Mouse (Mus musculus) heart, embryonic 13.5 days (tissue): Measurements from ENCODE around the gene Olfr1100. TPM values are rescaled to one million over a fixed set of nuclear protein-coding genes. Genes with fewer than 3 reads are reported as not detected.

Source experiments
- ATAC-seq: fragments of 200-750 bp; cut with Nextera tagmentation; 2 replicates; pipeline ENCODE4 v1.8.0; 2017; ENCODE audit warnings: moderate TSS enrichment; ENCODE audit not compliant: insufficient number of reproducible peaks, low FRiP score, low TSS enrichment; ENCODE audit errors: extremely low read depth
- H3K27ac ChIP-seq: fragments of 300-500 bp; sonication (generic); replicated peaks from 2 replicates; pipeline ENCODE4 v1.5.1; 2015; ENCODE audit warnings: moderate library complexity, mild to moderate bottlenecking, inconsistent platforms
- H3K27me3 ChIP-seq: fragments of 300-500 bp; sonication (generic); replicated peaks from 2 replicates; pipeline ENCODE4 v1.6.1; 2015; ENCODE audit warnings: mild to moderate bottlenecking, inconsistent platforms
- H3K36me3 ChIP-seq: fragments of 300-500 bp; sonication (generic); 2 replicates; pipeline ENCODE4 v1.6.1; 2015; ENCODE audit warnings: mild to moderate bottlenecking, inconsistent platforms
- H3K4me1 ChIP-seq: fragments of 300-500 bp; sonication (generic); 2 replicates; pipeline ENCODE4 v1.6.1; 2015; ENCODE audit warnings: inconsistent platforms
- H3K4me2 ChIP-seq: fragments of 300-500 bp; sonication (generic); 2 replicates; pipeline ENCODE4 v1.6.1; 2015; ENCODE audit warnings: inconsistent platforms, mild to moderate bottlenecking, moderate library complexity
- H3K4me3 ChIP-seq: fragments of 300-500 bp; sonication (generic); 2 replicates; pipeline ENCODE4 v1.5.1; 2015; ENCODE audit warnings: moderate library complexity, mild to moderate bottlenecking, inconsistent platforms
- H3K9ac ChIP-seq: fragments of 300-500 bp; sonication (generic); 2 replicates; pipeline ENCODE4 v1.6.1; 2015; ENCODE audit warnings: inconsistent platforms, mild to moderate bottlenecking, moderate library complexity
- H3K9me3 ChIP-seq: fragments of 300-500 bp; sonication (generic); 2 replicates; pipeline ENCODE4 v1.6.1; 2016; ENCODE audit warnings: inconsistent platforms
- WGBS: fragments of 180-500 bp; shearing (Covaris S2); methylation state at CpG from one replicate; pipeline ENCODE4 v1.1.7; 2015; ENCODE audit warnings: mixed read lengths; 5-methylcytosine and 5-hydroxymethylcytosine counted together
- polyA plus RNA-seq: library from polyadenylated mRNA; unstranded; fragments of >200 nt; fragmentation: Nextera tagmentation; extraction: Ambion mirVana; gene quantifications from 2 replicates; pipeline ENCODE4 v1.2.1, GENCODE M21; 2015

Olfr1100 gene
- not detected in 2 replicates for polyA plus RNA-seq

GRCm38 (mm10) chr2:86979854-86980253 is at the start of gene Olfr1100:
Gene Olfr1100 (minus strand): TSS chr2:86979954.
- no peak within 1 kb of the TSS for H3K9ac ChIP-seq
- H3K4me1 ChIP-seq, result no peaks in the 10 kb centered on the region
- H3K27ac ChIP-seq, result no peak within 1 kb of the TSS
- no peaks in the 10 kb centered on the region for H3K36me3 ChIP-seq
- no peaks in the 10 kb centered on the region for H3K9me3 ChIP-seq
- 70% methylated on average over 3 of the region's 3 CpGs for WGBS
- H3K4me2 ChIP-seq, result no peak within 1 kb of the TSS
- H3K4me3 ChIP-seq, result no peak within 1 kb of the TSS
- no peak for ATAC-seq
- no peaks in the 10 kb centered on the region for H3K27me3 ChIP-seq

GRCm38 (mm10) chr2:87026980-87027379 is 47.2 kb upstream of the Olfr1100 start, which contains the start of gene Olfr1104:
Gene Olfr1104 (minus strand): TSS chr2:87027080.
- ATAC-seq, result no peak

GRCm38 (mm10) chr2:86998098-86998497 is 18.3 kb upstream of the Olfr1100 start, which contains the start of gene Olfr1102:
Gene Olfr1102 (plus strand): TSS chr2:86998398.
- H3K36me3 ChIP-seq, result no peaks in the 10 kb centered on the region
- H3K9me3 ChIP-seq, result peaks cover 2% of the 10 kb centered on the region; the same call in 1 of the 2 replicates
- H3K4me3 ChIP-seq, result no peak within 1 kb of the TSS
- no peaks in the 10 kb centered on the region for H3K4me1 ChIP-seq
- H3K9ac ChIP-seq, result no peak within 1 kb of the TSS
- no peak within 1 kb of the TSS for H3K4me2 ChIP-seq
- no peaks in the 10 kb centered on the region for H3K27me3 ChIP-seq
- no peak within 1 kb of the TSS for H3K27ac ChIP-seq
- ATAC-seq, result no peak

More at GRCm38 (mm10) chr2:87026980-87027379, 47.2 kb upstream of the Olfr1100 start, which contains the start of gene Olfr1104:
- Histone ChIP-seq H3K4me2 (no peak within 1 kb of the TSS), H3K4me3 (no peak within 1 kb of the TSS), H3K36me3 (no peaks in the 10 kb centered on the region), H3K9me3 (no peaks in the 10 kb centered on the region), H3K4me1 (no peaks in the 10 kb centered on the region), H3K9ac (no peak within 1 kb of the TSS), H3K27ac (no peak within 1 kb of the TSS), H3K27me3 (no peaks in the 10 kb centered on the region)
- WGBS, result 74% methylated on average over 1 of the region's 1 CpGs

GRCm38 (mm10) chr2:86991121-86991520 is 11.4 kb upstream of the Olfr1100 start, which contains the start of gene Olfr1101:
Gene Olfr1101 (minus strand): TSS chr2:86991221.
- Histone ChIP-seq H3K9ac (no peak within 1 kb of the TSS), H3K27me3 (no peaks in the 10 kb centered on the region), H3K27ac (no peak within 1 kb of the TSS), H3K36me3 (no peaks in the 10 kb centered on the region), H3K9me3 (peaks cover 2% of the 10 kb centered on the region; the same call in 1 of the 2 replicates), H3K4me2 (no peak within 1 kb of the TSS), H3K4me1 (no peaks in the 10 kb centered on the region), H3K4me3 (no peak within 1 kb of the TSS)
- no peak for ATAC-seq
- 68% methylated on average over 3 of the region's 3 CpGs for WGBS

- Histone ChIP-seq H3K9me3 (no peaks in the 10 kb centered on the region), H3K9ac (no peak within 1 kb of the TSS), H3K4me1 (no peaks in the 10 kb centered on the region), H3K4me3 (no peak within 1 kb of the TSS), H3K27ac (no peak within 1 kb of the TSS), H3K27me3 (no peaks in the 10 kb centered on the region), H3K36me3 (no peaks in the 10 kb centered on the region), H3K4me2 (no peak within 1 kb of the TSS)
- WGBS, result 63% methylated on average over 1 of the region's 1 CpGs
- ATAC-seq, result no peak
These were observed 19.2 kb downstream of the Olfr1100 start, which contains the start of gene Olfr1099 for GRCm38 (mm10) chr2:86960593-86960992. Gene Olfr1099 (minus strand): TSS chr2:86960693.

- no peak for ATAC-seq
- no peak overlapping the region for H3K4me3 ChIP-seq
- no peaks in the 10 kb centered on the region for H3K4me1 ChIP-seq
- H3K9ac ChIP-seq, result no peak overlapping the region
- no peaks in the 10 kb centered on the region for H3K27me3 ChIP-seq
- H3K36me3 ChIP-seq, result no peaks in the 10 kb centered on the region
- no peak overlapping the region for H3K4me2 ChIP-seq
- no peaks in the 10 kb centered on the region for H3K9me3 ChIP-seq
- H3K27ac ChIP-seq, result no peak overlapping the region
These were observed 53.2 kb downstream of the Olfr1100 start for GRCm38 (mm10) chr2:86926557-86926956.

Other genes starting within 250 kb of the Olfr1100 start
- gene Olfr1089, start 246.3 kb downstream of the Olfr1100 start, polyA plus RNA-seq, result not detected in 2 replicates
- not detected in 2 replicates for gene Olfr1090, start 221.0 kb downstream of the Olfr1100 start, polyA plus RNA-seq
- gene Olfr1093, start 197.5 kb downstream of the Olfr1100 start, polyA plus RNA-seq, result not detected in 2 replicates
- not detected in 2 replicates for gene Olfr141, start 169.9 kb downstream of the Olfr1100 start, polyA plus RNA-seq
- gene Olfr1094, start 155.3 kb downstream of the Olfr1100 start, polyA plus RNA-seq, result not detected in 2 replicates
- gene Olfr1095, start 128.3 kb downstream of the Olfr1100 start, polyA plus RNA-seq, result not detected in 2 replicates
- not detected in 2 replicates for gene Gm13723, start 105.2 kb downstream of the Olfr1100 start, polyA plus RNA-seq
- gene Olfr1097, start 87.7 kb downstream of the Olfr1100 start, polyA plus RNA-seq, result not detected in 2 replicates
- not detected in 2 replicates for gene Olfr1098, start 55.4 kb downstream of the Olfr1100 start, polyA plus RNA-seq
- gene Olfr1099, start 19.3 kb downstream of the Olfr1100 start, polyA plus RNA-seq, result not detected in 2 replicates
- gene Olfr1101, start 11.3 kb upstream of the Olfr1100 start, polyA plus RNA-seq, result not detected in 2 replicates
- not detected in 2 replicates for gene Olfr1102, start 18.4 kb upstream of the Olfr1100 start, polyA plus RNA-seq
- gene Olfr1104, start 47.1 kb upstream of the Olfr1100 start, polyA plus RNA-seq, result not detected in 2 replicates
- not detected in 2 replicates for gene Olfr1105, start 56.6 kb upstream of the Olfr1100 start, polyA plus RNA-seq
- gene Olfr1106, start 72.3 kb upstream of the Olfr1100 start, polyA plus RNA-seq, result not detected in 2 replicates
- gene Olfr1107, start 95.9 kb upstream of the Olfr1100 start, polyA plus RNA-seq, result not detected in 2 replicates
- not detected in 2 replicates for gene Olfr1109, start 116.1 kb upstream of the Olfr1100 start, polyA plus RNA-seq
- not detected in 2 replicates for gene Olfr259, start 134.6 kb upstream of the Olfr1100 start, polyA plus RNA-seq
- not detected in 2 replicates for gene Olfr1110, start 160.3 kb upstream of the Olfr1100 start, polyA plus RNA-seq
- not detected in 2 replicates for gene Olfr1111, start 172.7 kb upstream of the Olfr1100 start, polyA plus RNA-seq
- gene Olfr1112, start 207.8 kb upstream of the Olfr1100 start, polyA plus RNA-seq, result not detected in 2 replicates
- not detected in 2 replicates for gene Olfr1113, start 229.0 kb upstream of the Olfr1100 start, polyA plus RNA-seq